Mouse (Mus musculus) stomach, postnatal 0 days (tissue): Measurements from ENCODE around the gene Kif1bp.

Source experiments
- CTCF ChIP-seq: IDR thresholded peaks from 2 replicates; pipeline ENCODE4 v1.5.1; 2016; ENCODE audit warnings: antibody characterized with exemption, low read depth, mild to moderate bottlenecking, moderate library complexity
- EP300 ChIP-seq: optimal IDR thresholded peaks from 2 replicates; pipeline ENCODE3; 2016; ENCODE audit warnings: antibody characterized with exemption

DNA sequence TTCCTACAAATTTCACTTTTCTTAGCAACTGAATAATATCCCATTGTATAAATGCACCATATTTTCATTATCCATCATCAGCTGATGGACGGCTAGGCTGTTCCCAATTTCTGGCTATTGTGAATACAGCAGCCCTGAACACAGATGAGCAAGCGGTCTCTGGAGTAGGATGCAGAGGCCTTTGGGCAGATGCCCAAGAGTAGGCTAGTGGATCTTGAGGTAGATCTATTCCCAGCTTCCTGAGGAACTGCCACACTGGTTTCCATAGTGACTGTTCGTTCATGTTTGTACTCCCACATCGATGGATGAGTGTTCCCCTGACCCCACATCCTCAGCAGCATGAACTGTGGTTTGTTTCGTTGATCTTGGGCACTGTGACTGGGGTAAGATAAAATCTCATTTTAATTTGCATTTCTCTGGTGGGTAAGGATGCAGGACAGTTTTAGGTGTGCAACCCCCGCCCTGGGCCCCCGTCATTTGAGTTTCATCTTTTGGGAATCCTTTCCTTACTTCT lies 27.4 kb downstream of the Kif1bp start:
- TF ChIP-seq CTCF (no peak), EP300 (no peak)
